Mouse (Mus musculus) kidney, adult 18-20 months (tissue): ENCODE measurements at regions not wholly inside any gene's neighbourhood (a gene's known extent, or its start where the extent isn't known, plus 50 kb on each side); places are given as distances from the start of the nearest gene placed in this dataset.

Experiments
- DNase-seq: peaks from one replicate; pipeline ENCODE4 v3.0.0; 2021

GRCm38 (mm10) chr16:93003830-93004229 lies 177.9 kb upstream of the Runx1 start:
- no peak for DNase-seq

- no peak for DNase-seq
These were observed 172.7 kb upstream of the Runx1 start for GRCm38 (mm10) chr16:92998689-92999088.

- DNase-seq: no peak
These were observed 171.7 kb upstream of the Runx1 start for GRCm38 (mm10) chr16:92997636-92998035.

- DNase-seq: no peak
These were observed 170.0 kb upstream of the Runx1 start for GRCm38 (mm10) chr16:92995993-92996350.

- DNase-seq: no peak
These were observed 169.4 kb upstream of the Runx1 start for GRCm38 (mm10) chr16:92995132-92995992.

- DNase-seq: no peak
These were observed 166.9 kb upstream of the Runx1 start for GRCm38 (mm10) chr16:92992876-92993275.

GRCm38 (mm10) chr16:92991405-92991804 lies 165.5 kb upstream of the Runx1 start:
- no peak for DNase-seq

- no peak for DNase-seq
These were observed 162.5 kb upstream of the Runx1 start for GRCm38 (mm10) chr16:92988416-92988815.

GRCm38 (mm10) chr16:92988000-92988399 lies 162.1 kb upstream of the Runx1 start:
- no peak for DNase-seq

GRCm38 (mm10) chr16:92985768-92986167 lies 159.8 kb upstream of the Runx1 start:
- DNase-seq: no peak

GRCm38 (mm10) chr16:92982934-92983333 lies 157.0 kb upstream of the Runx1 start:
- no peak for DNase-seq

- DNase-seq: no peak
These were observed 153.8 kb upstream of the Runx1 start for GRCm38 (mm10) chr16:92979620-92980330.

- no peak for DNase-seq
These were observed 150.1 kb upstream of the Runx1 start for GRCm38 (mm10) chr16:92976097-92976496.

- DNase-seq: no peak
These were observed 149.1 kb upstream of the Runx1 start for GRCm38 (mm10) chr16:92975090-92975489.

- DNase-seq: no peak
These were observed 146.7 kb upstream of the Runx1 start for GRCm38 (mm10) chr16:92972681-92973080.

- DNase-seq: no peak
These were observed 146.0 kb upstream of the Runx1 start for GRCm38 (mm10) chr16:92971956-92972355.

GRCm38 (mm10) chr16:92970587-92970986 lies 144.6 kb upstream of the Runx1 start:
- no peak for DNase-seq

GRCm38 (mm10) chr16:92969036-92969435 lies 143.1 kb upstream of the Runx1 start:
- DNase-seq: no peak

GRCm38 (mm10) chr16:92966069-92966866 lies 140.3 kb upstream of the Runx1 start:
- DNase-seq: no peak

GRCm38 (mm10) chr16:92965651-92966050 lies 139.7 kb upstream of the Runx1 start:
- DNase-seq: no peak

- no peak for DNase-seq
These were observed 137.6 kb upstream of the Runx1 start for GRCm38 (mm10) chr16:92963582-92963981.

- no peak for DNase-seq
These were observed 135.4 kb upstream of the Runx1 start for GRCm38 (mm10) chr16:92961361-92961760.

GRCm38 (mm10) chr16:92960740-92961139 lies 134.8 kb upstream of the Runx1 start:
- DNase-seq: no peak
